Mouse (Mus musculus): ENCODE results near the gene Evx1.
"Not testable (repeated sequence)": the region's sequence is repeated elsewhere in the genome, so short reads cannot be mapped to it uniquely, and the experiment has no call there.

Evx1 gene

DNA sequence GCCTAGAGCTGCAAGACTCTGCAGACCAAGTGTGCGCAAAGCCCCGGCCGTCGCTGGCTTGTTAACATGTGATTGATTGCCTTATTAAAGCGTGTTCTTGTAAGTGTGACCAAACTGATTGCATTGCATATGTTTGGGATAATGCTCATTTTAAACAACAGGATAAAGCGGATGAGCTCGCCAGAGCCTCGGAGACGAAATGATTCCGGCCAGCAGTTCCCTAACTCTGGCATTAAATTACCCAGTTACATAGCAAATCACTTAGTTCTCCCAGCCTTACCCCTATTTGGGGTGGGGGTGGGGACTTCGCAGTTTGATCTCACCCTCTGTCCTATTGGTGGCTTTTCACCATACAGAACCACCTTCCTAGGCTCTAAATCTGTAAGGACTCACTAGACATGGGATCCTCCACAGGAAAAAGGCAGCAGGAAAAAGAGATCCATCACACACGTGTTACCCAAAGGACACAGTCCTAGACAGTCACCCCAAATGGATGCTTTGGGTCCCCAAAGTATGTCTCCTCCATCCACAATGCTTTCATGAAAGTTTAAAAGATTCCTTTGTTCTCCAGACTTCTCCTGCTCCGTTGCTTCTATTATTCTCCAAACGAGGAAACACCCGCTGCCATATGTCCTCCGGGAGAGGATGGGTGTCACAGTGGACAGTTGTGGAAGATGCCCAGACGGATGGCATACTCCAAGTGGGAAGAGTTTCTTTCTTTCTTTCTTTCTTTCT is 6.8 kb downstream of the Evx1 start:
- ATAC-seq (ENCODE audit: insufficient number of reproducible peaks, low FRiP score, low TSS enrichment): no peak

DNA sequence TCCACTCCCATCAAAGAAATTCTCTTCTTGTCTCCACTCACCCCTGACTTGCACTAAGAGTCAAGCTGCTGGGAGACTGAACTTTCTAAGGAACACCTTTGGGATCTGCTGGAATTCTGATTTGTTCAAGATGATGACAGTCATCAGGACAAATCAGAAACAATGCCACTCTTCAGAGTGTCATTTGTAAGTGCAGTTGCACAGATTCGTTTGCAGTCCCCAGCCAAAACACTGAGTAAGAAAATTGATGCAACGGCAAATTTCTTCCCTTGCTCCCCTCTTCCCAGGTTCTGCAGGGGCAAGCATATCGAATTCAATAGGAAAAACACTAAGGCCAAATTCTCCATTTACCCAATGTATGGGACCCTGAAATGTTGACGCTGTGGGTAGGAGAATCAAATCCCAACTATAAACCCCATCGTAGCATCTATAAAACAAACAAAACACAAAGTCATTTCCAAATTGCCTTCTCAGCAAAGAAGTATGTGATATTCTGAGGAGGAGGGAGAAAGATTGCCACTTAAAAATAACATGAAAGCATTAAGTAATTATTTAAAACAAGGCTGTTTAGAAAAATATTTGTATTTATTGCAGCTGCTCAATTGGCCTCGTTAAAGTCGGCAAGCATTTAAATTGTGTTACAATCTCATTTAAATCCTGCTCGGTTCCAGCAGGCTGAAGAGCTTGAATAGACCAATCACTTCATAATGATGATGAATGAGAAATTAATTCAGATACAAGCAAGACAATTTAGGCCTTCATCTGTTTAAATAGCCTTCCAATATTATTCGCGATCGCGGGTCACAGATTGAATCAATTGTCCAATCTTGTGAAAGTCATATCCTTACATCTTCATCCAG is 7.9 kb downstream of the Evx1 start:
- no peak for ATAC-seq (ENCODE audit: insufficient number of reproducible peaks, low FRiP score, low TSS enrichment)

DNA sequence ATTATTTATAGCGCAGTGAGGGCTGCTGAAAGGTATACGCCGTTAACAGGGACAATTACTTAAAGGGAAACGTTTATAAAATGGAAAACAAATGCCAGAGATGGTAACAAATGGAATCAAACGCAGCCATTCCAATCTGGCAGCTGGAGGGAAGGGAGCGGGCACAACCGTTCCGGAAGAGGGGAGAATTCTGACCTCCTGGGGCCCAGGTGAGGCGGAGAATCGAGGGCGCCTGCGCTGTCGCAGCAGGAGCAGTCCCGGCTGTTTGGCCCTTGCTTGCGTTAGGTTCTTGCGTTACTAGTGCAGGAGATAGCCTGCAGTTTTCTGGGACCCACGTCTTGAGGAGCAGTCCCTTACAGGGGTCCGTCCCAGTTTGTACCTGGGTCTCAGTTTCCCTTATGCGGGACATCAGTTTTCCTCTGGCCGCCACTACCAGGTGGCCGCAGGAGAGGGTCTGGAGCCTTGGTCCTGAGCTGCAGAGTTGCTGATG is 8.6 kb downstream of the Evx1 start:
- no peak for ATAC-seq (ENCODE audit: insufficient number of reproducible peaks, low FRiP score, low TSS enrichment)

DNA sequence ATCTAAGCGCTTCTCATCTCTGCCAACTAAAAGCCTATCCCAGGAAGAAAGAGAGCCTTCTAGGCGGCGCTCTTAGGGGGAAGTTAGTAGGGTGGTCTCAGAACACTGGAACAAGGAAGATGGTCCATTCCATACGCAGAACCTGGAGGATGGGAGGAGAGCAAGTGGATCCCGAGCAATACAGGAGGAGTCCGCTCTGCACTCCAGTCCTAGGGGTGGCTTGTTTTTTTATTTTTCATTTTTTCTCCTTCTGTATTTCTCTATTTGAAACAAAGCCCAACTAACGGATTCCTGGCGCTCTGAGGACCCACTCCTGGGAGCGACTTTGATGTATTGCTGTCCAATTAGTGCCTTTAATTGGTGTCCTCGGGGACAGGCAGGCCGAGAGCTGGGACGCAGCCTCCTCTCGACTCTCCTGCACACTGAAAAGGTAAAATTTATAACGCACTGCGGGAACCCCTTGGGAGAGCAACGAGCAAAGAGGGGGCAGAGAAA is 9.5 kb downstream of the Evx1 start:
- no peak for ATAC-seq (ENCODE audit: insufficient number of reproducible peaks, low FRiP score, low TSS enrichment)

DNA sequence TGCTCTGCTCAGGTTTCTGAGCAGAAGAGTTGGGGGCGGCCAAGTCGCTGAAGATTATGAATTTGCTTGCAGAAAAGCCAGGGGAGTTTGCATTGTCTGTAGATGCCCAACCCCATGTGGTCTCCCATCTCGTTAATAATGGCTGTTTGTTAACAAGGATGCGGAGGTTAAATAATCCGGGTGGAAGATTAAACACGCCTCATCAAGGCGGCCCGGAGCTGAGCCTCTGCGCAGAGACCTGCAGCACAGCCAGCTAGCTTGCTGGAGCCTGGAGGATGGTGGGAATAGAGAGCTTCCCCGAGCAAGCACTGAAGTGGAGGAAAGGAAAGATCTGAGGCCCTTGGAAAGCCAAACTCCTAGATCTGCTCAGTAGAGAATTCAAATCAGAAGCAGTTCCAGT is 10.0 kb downstream of the Evx1 start:
- no peak for ATAC-seq (ENCODE audit: insufficient number of reproducible peaks, low FRiP score, low TSS enrichment)

DNA sequence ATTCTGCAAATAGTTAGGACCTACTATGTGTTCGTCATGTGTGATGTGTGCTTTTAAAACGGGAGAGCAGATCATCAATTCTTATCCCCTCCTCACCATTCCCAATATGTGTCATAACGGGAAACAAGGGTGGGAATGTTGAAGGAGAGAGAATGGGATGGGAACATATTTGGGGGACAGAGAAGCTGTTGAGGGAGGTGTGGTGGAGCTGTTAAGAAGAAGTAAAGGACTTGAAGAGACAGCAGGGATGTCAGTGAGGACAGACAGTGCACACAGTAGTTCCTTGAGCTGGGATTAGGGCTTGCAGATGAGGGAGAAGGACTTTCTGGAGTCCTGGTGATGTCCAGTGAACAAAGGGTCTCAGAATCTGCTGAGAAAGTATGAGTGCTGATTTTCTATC is 10.8 kb downstream of the Evx1 start:
- no peak for ATAC-seq (ENCODE audit: insufficient number of reproducible peaks, low FRiP score, low TSS enrichment)

DNA sequence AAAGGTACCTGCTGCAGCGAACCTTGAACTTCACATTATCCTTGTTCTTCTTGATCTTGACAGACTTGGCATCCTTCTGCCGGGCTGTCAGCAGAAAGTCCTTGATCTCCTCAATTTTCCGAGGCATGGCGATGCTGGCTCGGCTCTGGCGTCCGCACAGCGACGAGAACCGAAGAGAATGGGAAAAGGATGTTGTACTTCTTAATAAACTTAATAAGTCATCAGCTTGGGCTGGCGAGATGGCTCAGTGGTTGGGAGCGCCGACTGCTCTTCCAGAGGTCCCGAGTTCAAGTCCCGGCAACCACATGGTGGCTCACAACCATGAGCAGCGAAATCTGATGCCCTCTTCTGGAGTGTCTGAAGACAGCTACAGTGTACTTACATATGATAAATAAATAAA is 33.5 kb downstream of the Evx1 start:
- not testable (repeated sequence) for ATAC-seq (ENCODE audit: insufficient number of reproducible peaks, low FRiP score, low TSS enrichment)

DNA sequence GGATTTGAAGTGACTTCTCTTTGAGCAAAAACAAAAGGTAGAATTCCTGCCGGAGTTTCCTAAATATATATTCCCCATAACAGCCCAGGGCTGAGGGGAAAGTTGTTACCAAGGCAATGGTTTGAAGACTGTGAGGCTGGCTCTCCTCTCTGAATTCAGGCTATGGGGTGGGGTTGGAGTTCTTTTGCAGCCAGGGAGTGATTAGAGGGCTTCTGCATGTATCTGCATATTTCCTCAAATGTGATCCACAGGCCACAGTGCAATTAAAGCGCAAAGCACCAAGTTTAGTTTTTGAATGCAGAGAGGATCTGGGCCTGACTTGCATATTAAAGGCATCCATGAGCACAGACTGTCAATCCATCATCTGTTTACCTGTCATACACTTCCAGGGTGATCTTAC is 52.7 kb downstream of the Evx1 start:
- ATAC-seq (ENCODE audit: insufficient number of reproducible peaks, low FRiP score, low TSS enrichment): no peak

DNA sequence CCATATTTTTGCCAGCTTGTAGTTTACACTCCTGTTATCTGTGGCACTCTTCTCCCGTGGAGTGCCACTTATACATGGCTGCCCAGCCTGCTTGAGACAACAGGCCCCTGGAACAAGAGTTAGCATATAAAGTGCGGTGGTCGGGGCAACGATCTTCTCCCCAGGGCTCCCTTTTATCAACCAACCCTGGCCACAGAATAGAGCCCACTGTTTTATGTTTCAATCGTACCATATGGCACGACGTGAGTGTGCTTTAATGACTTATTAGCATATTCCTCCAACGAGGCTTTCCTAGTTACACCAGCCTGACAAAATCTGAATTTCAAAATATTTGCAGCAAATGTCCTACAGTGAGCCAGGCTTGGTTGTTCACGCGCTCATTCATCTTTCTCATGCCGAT is 53.2 kb downstream of the Evx1 start:
- ATAC-seq (ENCODE audit: insufficient number of reproducible peaks, low FRiP score, low TSS enrichment): no peak

DNA sequence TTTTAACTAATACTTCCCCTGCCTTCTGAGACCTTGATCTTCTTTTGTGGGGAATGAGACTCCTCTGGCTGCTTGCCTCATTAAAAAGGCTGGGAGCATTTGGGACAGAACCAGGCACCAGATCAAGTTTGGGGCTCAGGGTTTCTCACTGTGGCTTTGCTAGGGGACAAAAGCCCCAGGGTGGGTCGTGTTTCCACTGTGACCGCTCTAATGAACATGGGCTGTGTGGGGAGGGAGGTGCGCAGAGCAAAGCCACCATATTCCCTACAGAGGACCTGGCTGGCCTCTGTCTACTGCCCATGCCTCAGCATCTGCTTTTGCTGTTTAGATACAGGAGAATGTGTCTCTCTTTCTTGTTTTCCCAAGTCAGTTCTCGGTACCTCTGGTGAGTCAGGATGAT is 53.8 kb downstream of the Evx1 start:
- no peak for ATAC-seq (ENCODE audit: insufficient number of reproducible peaks, low FRiP score, low TSS enrichment)
